Mouse (Mus musculus) myocyte (in vitro differentiated cells): Measurements from ENCODE around the gene Nr1h2.

ENCODE experiments used
- CEBPB ChIP-seq: IDR thresholded peaks from 2 replicates; pipeline ENCODE4 v1.6.1; 2011; ENCODE audit warnings: mild to moderate bottlenecking, moderate library complexity; ENCODE audit not compliant: poor library complexity, insufficient read depth, severe bottlenecking
- MAX ChIP-seq: IDR thresholded peaks from one replicate; pipeline ENCODE4 v1.6.1; 2011; ENCODE audit warnings: low read depth, mild to moderate bottlenecking, control low read depth
- POLR2A ChIP-seq: IDR thresholded peaks from one replicate; pipeline ENCODE4 v1.6.1; 2011; ENCODE audit warnings: low read depth, mild to moderate bottlenecking, control low read depth, moderate library complexity; ENCODE audit not compliant: insufficient read length
- TCF12 ChIP-seq: IDR thresholded peaks from one replicate; pipeline ENCODE4 v1.6.1; 2011; ENCODE audit warnings: mild to moderate bottlenecking, control low read depth; ENCODE audit not compliant: poor library complexity, insufficient read depth, severe bottlenecking

- TF ChIP-seq POLR2A (no peak), TCF12 (no peak), MAX (no peak), CEBPB (no peak)
Measured at GRCm38 (mm10) chr7:44603186-44603855, 49.6 kb upstream of the Nr1h2 start.
